Mouse (Mus musculus): Measurements from ENCODE around the gene Slc22a15.
A peak's percentile ranks its signal among the peaks of the same experiment; 100 is the strongest.

The Slc22a15 gene

DNA sequence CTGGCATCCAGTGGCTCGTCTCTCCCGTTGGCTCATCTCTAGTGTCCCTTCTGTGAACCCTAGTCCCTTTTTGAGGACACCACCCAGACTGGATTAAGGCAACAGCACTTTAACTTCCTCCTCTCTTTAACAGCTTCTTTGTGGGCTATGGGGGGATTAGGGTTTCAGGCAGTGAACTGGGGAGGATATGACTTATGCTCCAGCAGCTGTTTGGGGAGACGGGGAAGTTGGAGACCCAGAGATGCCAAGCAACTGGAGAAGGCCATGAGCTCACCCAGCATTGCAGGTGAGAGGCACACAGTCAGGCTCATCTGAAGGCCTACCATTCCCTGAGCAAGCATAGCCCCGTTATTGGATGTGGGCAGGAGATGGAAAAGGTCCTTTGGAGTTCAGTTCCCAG is 112.3 kb downstream of the Slc22a15 start:
- no peak for DNase-seq (ENCODE audit: low read depth)

- no peak for DNase-seq (ENCODE audit: low read depth)
Measured at GRCm38 (mm10) chr3:101807646-101808045, 116.6 kb downstream of the Slc22a15 start.

DNA sequence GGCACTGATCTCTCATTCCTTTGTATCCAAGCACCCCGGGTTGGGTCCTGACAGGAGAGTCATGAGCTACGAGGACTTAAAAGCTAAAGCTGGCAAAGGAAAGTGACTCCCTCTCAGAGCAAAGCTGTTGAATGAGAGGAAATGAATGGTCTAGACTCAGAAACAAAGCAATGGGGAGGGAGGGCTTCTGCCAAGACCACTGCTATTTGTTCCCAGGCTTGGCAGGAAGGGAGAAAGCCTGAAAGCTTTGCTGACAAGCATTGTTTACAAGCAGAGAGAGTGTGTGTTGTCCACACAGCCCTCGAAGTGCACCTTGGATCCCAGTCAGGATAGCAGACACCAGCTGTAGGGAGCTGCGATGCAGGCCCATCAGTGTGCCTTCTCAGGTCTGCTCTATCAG is 117.3 kb downstream of the Slc22a15 start:
- no peak for DNase-seq (ENCODE audit: low read depth)

GRCm38 (mm10) chr3:101806149-101806548 is 118.1 kb downstream of the Slc22a15 start:
- DNase-seq (ENCODE audit: low read depth): peak; percentile 74

Measured in induced T-regulatory cell, adult 2 months (primary cell).